Mouse (Mus musculus): ENCODE data around the gene Vasp.

The Vasp gene

DNA sequence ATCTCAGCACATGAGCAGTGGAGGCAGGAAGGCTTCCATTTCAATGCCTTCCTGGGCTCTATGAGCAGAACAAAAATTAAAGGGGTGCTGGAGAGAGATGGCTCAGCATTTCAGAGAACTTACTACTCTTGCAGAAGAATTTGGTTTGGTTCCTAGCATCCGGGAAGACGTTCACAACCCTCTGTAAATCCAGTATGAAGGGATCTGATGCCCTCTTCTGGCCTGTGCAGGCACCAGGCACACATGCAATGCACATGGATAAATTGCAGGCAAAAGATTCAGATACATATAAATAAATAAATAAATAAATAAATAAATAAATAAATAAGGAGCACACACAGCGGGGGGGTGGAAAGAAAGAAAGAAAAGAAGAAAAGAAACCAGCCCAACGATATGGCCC lies 4.6 kb upstream of the Vasp start:
- in situ Hi-C loops (cut with MboI, MseI) = no loop called here

DNA sequence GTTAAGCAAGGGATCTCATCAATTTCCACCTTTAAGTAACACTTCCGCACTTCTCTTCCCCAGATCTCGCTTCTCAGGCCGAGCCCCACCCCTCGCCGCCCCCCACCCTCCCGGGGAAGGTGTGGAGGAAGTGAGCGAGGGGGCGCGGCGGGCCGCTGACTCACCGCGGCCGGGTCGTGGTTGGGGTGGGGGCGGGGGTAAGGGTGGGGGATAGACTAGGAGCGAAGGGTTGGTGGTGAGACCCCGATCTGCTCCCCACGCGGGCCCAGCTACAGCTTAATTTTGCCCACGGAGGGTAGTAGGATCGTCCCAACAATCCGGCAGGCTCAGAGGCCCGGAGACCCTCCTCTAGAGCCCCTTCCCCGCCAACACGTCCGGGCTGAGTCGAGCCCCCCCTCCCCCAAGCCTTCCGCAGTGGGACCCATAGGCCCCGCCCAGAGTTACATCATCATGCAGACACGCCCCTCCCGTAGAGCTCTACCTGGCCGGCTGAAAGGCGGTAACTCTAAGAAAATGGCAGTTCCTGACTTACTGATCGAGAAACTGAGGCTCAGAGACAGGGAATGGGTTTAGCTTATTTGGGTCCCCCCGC lies 652 bp upstream of the Vasp start:
- in situ Hi-C loops (cut with MboI, MseI) = no loop called here

GRCm38 (mm10) chr7:19270509-19271237 lies 944 bp downstream of the Vasp start:
- in situ Hi-C loops (cut with MboI, MseI) = no loop called here

- in situ Hi-C loops (cut with MboI, MseI) = no loop called here
Observed at GRCm38 (mm10) chr7:19269721-19270441, 1.7 kb downstream of the Vasp start.

GRCm38 (mm10) chr7:19268993-19269681 lies 2.5 kb downstream of the Vasp start:
- in situ Hi-C loops (cut with MboI, MseI) = no loop called here

GRCm38 (mm10) chr7:19267051-19267450 lies 4.6 kb downstream of the Vasp start:
- in situ Hi-C loops (cut with MboI, MseI) = no loop called here

GRCm38 (mm10) chr7:19265928-19266822 lies 5.4 kb downstream of the Vasp start:
- in situ Hi-C loops (cut with MboI, MseI) = no loop called here

DNA sequence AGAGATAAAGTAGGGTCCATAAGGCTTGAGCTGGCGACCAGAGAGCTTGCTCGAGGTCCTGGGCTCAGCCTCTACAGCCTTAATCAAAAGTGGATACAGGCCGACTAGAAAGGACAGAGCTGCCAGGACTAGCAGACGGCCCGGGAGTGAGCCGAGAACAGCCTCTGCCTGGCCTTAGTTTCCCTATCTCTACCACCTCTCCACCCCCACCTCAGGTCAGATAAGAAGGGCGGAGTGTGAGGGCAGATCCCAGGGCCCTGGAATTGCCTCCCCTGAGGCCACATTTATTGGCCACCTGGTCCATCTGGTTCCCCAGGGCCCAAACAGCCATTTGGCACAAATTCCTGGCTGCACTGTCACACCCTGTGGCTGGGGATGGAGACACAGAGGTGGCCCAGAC lies 6.5 kb downstream of the Vasp start:
- in situ Hi-C loops (cut with MboI, MseI) = no loop called here

DNA sequence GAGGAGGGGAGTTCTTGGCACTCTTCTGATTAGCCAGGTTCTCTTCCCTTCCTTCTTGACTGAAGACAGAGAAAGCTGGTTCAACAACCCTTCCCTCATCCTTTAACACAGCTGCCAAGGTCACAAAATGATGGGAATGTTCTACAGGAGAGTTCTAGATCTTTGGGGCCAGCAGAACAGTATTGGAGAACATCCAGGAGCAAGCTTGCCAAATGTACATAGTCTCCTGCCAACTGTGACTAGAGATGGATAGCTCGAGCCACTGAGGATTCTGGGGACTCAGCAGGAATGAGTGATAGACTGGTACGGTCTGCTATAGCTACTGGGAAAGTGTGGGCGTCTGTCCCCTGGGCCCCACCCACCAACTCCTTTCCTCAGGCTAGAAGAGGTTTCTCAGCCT lies 13.3 kb downstream of the Vasp start:
- in situ Hi-C loops (cut with MboI, MseI) = no loop called here

DNA sequence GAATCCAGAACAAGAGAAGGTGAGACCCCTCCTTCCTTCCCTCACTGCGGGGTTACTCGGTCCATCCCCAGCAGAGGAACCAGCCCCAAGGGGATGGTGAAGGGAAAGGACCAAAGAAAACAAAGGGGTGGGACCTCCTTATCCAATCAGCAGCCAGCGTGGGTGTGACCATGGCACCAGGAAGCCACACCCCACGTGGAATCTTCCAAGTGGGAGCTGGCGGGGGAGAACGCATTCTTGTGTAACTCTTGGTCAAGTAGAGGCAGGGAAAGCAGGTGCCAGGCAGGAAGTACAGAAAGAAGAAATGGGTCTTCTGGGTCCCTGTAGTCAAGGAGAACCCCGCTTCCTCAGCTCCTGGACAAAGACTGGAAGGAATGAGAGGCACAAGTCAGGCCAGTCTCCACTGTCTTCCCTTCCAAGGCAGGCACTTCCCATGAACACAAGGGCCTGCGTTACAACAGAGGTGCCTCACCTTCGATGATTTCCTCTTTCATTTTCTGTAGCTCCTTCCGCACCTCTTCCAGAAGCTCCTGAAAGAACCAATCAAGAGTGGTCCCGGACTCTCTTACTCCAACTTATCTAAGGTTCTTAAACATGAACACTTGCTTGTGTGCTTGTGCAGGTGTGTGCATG lies 14.1 kb downstream of the Vasp start:
- in situ Hi-C loops (cut with MboI, MseI) = no loop called here

- in situ Hi-C loops (cut with MboI, MseI) = no loop called here
Observed at GRCm38 (mm10) chr7:19256567-19256966, 15.1 kb downstream of the Vasp start.

DNA sequence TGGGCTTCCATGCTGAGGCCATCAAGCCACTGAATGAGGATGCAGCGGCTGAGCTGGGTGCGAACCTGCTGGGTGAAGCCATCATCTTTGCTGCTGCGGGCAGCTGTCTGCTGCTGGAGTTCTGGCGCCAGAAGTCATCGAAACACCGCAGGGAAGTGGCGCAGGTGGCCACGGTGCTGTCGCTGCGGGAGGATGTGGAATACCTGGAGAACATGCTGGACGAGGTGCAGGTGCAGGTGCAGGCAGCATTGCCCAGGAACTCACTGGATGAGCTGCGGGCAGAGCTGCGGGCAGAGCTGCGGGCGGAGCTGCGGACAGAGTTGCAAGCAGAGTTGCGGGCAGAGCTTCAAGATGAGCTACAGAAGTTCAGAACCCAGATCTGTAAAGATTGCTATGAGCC lies 16.2 kb downstream of the Vasp start:
- in situ Hi-C loops (cut with MboI, MseI) = no loop called here

- in situ Hi-C loops (cut with MboI, MseI) = no loop called here
Observed at GRCm38 (mm10) chr7:19253437-19253836, 18.2 kb downstream of the Vasp start.

DNA sequence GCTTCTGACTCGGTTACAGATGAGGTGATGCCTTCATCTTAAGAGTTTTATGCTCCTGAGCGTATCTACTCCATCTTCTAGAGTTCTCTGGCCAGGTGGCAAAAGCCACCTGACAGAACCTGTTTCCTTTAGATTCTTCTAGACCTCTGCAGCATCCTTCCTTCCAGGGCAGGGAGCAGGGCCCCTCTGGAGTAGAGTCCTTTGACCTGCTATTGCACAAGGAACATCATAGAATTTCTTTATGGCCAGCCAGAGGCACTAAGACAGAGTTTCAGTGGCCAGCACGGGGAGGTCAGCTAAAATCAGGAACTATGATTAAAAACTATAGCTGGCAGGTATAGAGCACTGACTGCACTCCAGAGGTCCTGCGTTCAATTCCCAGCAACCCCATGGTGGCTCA lies 19.5 kb downstream of the Vasp start:
- in situ Hi-C loops (cut with MboI, MseI) = no loop called here

- in situ Hi-C loops (cut with MboI, MseI) = no loop called here
Observed at GRCm38 (mm10) chr7:19247511-19247910, 24.1 kb downstream of the Vasp start.

DNA sequence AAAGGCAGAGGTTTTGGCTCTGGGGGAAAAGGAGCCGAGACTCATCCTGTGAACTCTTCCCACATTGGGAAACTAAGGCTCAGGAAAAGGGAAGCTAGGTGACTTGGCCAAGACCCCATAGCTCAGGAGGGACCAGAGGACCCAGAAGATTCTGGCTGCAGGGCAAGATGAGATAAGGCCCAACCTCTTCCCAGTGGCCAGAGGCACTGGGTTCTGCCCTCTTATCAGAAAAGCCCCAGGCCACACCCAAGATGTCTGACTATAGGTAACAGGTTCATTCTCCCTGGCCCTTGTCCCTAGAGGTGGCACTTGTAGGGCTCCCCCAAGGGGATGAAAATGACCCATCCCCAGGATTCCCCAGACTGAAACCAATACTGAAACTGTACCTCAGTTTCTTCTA lies 24.8 kb downstream of the Vasp start:
- in situ Hi-C loops (cut with MboI, MseI) = no loop called here

- in situ Hi-C loops (cut with MboI, MseI) = no loop called here
Observed at GRCm38 (mm10) chr7:19245083-19245482, 26.5 kb downstream of the Vasp start.

DNA sequence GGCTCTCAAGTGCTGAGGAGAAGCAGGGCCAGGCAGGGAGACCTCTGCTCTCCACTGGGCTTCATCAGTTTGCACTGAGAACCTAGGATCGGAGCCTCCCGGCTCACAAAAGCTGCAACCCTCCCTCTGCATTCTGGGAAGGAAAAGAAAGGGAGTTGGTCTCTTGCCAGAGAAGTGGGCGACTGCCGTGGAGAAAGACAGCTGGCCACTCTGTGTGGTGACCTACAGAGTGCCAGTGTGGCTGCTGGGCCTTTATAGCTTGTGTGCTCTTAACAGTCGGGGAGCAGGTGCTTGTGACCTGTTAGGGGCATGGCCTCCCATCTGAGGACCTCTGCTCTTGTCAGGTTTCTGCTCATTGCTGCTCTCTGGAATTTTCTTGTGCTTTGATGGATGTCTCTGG lies 27.8 kb downstream of the Vasp start:
- in situ Hi-C loops (cut with MboI, MseI) = no loop called here

- in situ Hi-C loops (cut with MboI, MseI) = no loop called here
Observed at GRCm38 (mm10) chr7:19242005-19242404, 29.6 kb downstream of the Vasp start.

GRCm38 (mm10) chr7:19240905-19241463 lies 30.6 kb downstream of the Vasp start:
- in situ Hi-C loops (cut with MboI, MseI) = no loop called here

GRCm38 (mm10) chr7:19239986-19240385 lies 31.6 kb downstream of the Vasp start:
- in situ Hi-C loops (cut with MboI, MseI) = no loop called here

Measured in T-helper 2 cell (primary cell).